Mouse (Mus musculus) left cerebral cortex, postnatal 25 days (tissue): ENCODE measurements around the gene Parvg. TPM values are rescaled to one million over a fixed set of nuclear protein-coding genes. Genes with fewer than 3 reads are reported as not detected.
"Not testable (repeated sequence)": the region's sequence is repeated elsewhere in the genome, so short reads cannot be mapped to it uniquely, and the experiment has no call there.

Source experiments
- DNase-seq, 2 experiments: peaks; one replicate each; pipeline ENCODE4 v3.0.0; 2022; ENCODE audit warnings: low spot score in 2 of 2, mixed read lengths in 1 of 2
- intact Hi-C: fragments of 180-260 bp; cut with DNase I; formaldehyde crosslinking; loops from one replicate; pipeline ENCODE4 v1.15.1; 2025
- total RNA-seq, 2 experiments: library from RNA; stranded (reverse); gene quantifications; 2 replicates each; pipeline ENCODE4 v1.2.3; 2021

Gene Parvg
- 1 to 10 TPM; 4.6 to 6.3 TPM for total RNA-seq

DNA sequence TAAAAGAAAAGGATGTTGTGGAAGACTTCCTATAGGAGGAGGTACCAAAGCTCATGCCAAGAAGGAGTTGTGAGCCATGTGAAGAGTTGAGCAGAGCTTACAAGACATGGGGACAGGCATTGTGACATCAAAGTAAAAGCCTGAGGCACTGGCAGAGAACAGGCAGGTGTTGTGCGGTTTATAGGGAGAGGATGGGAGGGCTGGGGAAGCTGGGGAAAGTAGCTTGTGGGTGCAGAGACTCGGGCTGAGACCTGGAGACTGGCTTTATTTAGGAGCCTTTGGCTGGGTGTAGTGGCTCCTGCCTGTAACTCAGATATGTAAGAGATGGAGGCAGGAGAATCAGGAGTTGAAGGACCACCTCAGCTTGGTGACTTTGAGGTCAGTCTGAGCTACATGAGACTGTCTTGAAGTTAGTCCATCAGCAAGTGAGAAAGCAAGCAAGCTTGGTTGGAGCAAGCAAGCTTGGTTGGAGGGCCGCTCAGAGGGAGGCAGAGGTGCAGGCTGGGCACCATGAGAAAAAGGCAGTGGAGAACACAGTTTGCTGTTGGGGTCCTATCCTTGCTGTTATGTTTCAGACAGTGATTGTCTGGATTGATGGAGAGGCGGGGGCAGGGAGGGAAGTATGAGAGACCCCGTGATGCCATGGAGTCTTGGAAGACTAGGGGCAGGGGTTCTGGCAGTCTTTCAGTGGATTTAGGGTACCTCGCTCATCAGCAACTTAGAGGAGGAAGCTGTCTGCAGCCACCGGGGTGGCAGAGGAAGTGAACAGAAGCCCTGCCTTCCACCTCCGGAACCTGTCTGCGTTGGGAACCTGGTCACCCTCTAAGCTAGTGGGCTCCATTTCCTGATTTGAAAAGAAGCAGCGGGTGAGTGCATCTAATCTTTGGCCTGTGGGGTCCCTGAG lies at the start of gene Parvg:
TSS of gene Parvg (plus strand) at position 61 of the 904 bp plus-strand sequence.
- intact Hi-C loops: no loop called here
- DNase-seq: no peak

DNA sequence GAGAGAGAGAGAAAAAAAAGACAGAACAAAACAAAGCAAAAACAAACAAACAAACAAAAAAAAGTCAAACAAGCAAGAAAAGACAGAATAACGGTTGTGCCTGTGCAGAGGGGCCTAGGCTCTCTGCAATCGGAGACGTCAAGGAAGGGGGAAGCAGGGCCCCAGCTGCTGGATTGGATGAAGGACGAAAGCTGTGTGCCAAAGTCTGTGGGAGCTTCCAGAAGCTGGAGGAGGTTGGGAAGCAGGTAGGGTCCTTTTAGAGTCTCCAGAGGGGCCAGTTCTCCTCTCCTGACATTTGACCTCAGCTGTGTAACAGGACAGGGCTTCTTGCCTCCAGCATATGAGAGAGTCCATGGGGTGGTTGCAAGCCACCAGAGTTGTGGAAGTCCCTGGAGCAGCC lies 47.8 kb upstream of the Parvg start:
- DNase-seq: no peak
- intact Hi-C loops: no loop called here

DNA sequence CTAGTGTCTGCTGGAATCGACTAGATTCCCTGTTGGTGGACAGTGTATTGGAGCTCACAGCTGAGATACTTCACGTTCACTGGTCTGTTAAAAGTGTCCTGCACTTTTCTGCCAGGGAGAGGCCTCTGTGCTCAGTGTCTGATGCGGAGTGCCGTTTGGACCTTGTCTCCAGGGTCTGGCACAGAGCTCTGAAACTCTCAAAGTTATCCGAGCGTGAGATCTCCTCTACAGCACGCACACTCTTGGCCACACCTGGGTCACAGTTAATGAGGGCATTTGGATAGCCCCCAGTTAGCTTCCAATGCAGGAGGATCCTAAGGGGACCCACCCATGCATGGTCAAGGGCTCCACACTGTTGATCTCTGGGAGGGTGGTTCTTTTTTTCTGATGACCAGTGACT lies 45.7 kb upstream of the Parvg start:
- no peak for DNase-seq
- intact Hi-C loops: no loop called here

DNA sequence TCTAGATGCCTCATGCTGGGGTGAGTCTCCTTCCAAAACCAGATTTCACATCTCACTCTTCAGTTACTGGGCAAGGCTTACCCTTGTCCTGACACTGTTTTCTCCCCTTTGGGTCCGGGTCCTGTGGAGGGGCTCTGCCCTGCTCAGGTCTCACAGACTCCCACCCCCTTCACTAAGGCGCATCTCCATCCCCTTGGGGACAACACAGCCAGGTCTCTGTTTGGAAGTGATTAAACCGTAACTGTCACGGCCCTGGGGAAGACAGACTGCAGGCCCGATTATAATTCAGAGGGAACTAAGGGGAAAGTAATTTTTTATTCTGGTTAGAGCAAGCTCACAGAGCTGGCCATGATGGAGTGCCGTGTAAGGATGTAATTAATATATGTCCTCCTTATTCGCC lies 45.2 kb upstream of the Parvg start:
- intact Hi-C loops: no loop called here
- no peak for DNase-seq

DNA sequence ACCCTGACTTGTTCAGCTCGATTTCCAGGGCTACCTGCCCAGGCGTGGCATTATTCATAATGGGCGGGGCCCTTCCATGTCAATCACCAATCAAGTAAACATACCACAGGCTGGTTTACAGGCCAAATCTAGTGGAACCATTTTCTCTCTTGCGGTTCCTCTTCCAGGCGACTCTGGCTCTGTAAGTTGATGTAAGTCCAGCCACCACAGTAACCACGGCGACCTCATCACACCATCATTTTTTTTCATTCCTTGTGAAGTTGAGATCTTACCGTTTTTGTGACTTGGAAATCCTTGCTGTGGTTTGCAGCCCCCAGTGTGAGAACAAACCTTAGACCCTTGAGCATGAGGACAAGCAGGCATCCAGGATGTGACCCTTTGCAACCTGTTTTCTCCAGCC lies 43.5 kb upstream of the Parvg start:
- intact Hi-C loops: no loop called here
- DNase-seq: no peak

DNA sequence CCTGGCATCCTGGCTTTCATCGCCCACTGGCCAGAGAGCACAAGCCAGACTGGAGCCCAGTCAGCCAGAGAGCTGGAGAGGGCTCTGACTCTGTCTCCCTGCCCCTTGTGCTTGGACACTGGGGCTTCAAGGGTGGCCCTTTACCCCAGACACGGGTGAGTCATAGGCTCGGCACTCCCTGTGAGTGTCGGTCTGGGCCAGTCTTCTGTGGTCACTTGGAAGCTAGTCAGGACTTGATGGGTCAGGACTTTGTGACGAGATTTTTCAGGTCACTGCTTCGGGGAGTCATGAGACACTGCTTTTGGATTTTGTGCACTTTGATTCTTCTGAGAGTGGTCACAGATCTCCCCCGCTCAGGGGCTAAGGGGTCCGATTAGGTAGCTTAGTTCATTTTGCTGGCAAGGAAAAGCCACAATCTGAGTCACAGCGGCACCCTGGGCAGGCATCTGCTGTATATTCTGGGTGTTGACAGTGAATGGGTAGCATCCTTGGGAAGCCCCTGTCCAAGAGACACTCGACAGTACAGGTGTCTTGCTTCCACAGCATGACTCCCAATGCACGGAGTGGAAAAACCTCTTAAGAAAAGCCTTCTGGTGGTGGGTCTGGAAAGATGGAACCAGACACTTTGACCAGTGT lies 43.0 kb upstream of the Parvg start:
- no peak for DNase-seq
- intact Hi-C loops: no loop called here

DNA sequence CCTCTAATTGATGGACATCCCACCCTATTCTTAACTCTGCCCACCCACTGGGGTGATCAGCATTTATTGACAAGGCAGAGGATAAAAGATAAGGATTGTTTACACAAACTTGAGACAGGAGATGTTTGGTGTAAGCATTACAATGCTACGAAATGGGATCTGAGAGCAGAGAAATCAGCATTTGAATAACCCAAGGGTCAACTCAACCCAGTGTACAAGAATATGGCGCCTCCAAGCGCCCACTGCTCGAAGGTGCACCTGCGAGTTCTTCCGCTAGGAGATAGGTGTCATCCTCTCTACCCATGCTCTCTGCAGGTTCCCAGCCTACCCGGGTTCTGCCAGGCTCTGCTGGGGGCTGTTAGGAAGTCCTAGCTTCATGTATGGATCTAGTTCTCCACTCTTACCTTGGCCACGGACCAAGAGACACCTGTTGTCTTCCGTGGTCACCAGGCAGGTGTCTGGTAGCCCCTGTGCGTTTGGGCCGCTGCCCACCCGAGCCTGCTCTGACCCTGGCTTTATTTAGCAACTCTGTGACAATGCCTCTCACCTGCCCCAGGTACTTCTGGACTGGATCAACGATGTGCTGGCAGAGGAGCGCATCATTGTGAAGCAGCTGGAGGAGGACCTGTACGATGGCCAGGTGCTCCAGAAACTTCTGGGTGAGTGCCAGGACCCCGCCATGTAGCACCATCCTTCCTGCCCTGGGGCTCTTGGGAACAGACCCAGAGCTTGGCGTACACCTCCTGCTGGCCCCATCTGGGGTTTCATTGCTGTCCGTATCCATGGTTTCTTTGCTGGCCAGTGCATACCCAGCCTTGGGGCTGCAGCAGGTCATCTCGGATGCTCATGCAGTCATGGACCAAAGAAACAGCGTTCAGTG lies 41.4 kb upstream of the Parvg start:
- intact Hi-C loops: no loop called here

DNA sequence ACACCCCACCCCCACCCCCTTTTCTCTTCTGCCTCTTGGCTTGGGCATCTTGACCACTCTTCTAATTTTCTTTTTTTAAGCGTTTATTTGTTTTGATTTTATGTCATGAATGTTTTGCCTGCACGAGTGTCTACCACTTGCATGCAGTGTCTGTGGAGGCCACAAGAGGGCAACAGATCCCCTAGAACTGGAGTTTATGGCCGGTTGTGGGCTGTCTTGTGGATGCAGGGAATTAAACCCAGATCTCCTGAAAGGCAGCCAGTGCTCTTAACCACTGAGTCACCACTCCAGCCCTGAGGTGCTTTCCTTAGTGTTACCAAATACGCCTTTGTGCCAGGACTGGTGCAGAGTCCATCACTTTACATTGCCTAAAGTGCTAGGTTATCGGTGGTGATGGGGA lies 39.8 kb upstream of the Parvg start:
- intact Hi-C loops: loop anchor here (1.0 kb wide), 1 partner anchor 330 kb away; no protein-coding TSS in a partner anchor

More for the DNA sequence above, 41.4 kb upstream of the Parvg start:
- DNase-seq: no peak

DNA sequence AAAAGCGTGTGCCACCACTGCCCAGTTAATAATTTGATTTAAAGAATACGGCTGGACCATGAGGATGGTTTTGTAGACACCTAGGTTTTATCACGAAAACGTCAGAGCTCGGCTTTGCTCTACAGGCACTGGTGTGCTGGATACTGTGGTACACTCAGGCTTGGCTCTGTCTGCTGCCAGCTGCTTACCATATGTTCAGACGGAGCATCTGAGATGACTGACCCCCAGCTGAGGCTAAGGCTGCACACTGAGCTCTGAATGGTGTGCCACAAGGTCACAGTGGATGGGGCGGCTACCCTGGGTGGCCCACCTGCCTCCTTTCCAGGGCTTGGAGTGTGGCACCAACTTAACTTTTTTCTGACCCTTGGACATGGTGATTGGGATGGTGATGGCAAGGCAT lies 38.4 kb upstream of the Parvg start:
- intact Hi-C loops: no loop called here
- no peak for DNase-seq

More for the DNA sequence above, 39.8 kb upstream of the Parvg start:
- no peak for DNase-seq

DNA sequence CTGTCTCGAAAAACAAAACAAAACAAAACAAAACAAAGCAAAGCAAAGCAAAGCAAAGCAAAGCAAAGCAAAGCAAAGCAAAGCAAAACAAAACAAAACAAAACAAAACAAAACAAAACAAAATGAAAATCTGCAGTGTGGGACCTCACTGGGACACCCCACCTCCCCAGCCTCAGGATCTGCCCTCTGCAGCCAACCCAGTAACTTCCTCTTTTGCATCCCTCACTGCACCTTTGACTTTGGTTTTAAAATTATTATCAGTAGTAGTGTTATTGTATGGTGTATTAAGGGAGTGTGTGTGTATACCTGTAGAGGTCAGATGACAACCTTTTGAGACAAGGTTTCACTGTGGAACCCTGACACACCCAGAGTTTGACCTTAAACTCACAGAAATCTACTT lies 34.9 kb upstream of the Parvg start:
- DNase-seq: not testable (repeated sequence)

DNA sequence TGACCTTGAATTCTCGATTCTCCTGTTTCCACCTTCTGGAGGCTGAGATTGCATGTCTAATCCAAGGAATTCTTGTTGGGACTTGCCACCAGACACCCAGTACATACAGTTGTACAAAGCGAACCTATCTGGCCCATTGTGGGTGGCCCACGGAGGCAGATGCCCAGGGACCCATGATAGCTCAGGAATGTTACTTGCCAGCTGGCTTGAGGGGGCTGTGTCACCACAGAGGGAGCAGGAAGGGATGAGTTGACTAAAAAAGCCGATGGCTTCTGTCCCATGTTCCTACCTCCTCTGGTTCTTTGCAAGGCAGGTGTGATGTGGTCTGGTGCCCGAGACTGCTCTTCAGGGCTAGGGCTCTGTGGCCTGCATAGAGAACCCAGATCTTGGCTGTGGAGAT lies 32.7 kb upstream of the Parvg start:
- DNase-seq: no peak
- intact Hi-C loops: no loop called here

More for the DNA sequence above, 34.9 kb upstream of the Parvg start:
- intact Hi-C loops: not testable (repeated sequence)

DNA sequence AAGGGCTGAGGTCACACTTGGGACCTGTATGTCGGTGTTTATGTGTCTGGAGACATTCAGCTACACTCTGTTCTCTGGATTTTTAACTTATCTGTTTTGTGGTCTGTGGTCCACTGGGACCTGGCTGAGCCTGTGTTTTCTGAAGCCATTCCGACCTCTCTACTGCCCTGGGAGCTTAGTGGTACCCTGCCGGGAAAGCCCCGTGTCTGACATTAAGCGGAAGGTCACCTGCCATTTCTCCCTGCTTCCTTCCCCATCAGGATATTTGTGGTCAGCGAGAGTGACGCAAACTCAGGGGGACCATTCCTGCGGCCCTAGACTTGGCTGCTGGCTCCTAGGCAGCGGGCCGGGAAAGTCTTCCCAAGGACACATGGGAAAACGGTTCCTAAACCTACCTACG lies 30.2 kb upstream of the Parvg start:
- intact Hi-C loops: no loop called here
- no peak for DNase-seq

DNA sequence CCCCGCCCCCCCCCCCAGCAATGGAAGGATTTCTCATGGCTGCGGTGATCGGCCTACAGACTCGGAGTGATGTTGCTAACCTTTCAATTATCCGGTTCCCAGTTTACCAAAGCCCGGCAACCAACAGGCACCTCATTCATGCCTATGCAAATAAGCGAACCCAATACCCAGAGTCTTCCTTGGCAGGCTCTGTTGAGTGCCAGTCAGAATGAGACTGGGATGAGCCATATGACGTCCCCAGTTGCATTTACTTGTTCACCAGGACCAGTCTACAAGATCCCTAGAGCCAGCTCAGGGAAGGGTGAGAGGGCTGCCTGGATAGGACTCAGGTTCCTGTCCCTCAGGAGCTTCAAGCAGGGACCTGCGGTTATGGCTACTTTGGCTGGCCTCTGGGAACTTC lies 29.4 kb upstream of the Parvg start:
- intact Hi-C loops: no loop called here
- DNase-seq: no peak

DNA sequence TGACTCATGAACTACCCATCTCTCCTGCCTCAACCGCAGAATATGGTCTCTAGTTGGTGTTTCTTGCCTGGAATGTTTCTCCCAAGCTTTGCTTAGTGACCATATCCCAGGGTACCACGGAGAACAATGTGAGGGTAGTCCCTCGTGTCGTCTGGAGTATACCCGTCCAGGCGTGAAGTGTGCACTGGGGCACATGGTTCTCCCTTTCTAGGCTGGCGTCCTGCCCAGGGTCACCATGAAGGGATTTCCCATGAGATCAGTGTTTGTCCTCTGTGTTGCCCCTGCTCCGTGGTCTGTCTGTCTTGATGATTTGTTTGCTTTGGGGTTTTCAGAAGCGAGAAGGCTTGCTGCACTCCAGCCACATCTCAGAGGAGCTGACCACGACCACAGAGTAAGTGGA lies 28.6 kb upstream of the Parvg start:
- DNase-seq: no peak
- intact Hi-C loops: no loop called here

DNA sequence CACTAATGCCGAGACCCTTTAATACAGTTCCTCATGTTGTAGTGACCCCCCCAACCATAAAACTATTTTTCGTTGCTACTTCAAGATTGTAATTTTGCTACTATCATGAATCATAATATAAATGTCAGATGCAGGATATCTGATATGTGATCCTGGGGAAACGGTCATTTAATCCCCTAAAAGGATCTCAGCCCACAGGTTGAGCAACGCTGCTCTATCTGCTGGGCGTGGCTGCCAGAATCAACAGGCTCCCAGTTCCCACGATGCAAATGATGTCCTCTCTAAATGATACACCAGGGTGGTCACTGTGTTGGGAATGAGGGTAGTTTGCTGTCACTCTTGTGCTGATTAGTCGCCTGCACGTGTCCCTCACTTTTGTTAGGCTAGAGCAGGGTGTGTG lies 26.4 kb upstream of the Parvg start:
- intact Hi-C loops: no loop called here
- no peak for DNase-seq

DNA sequence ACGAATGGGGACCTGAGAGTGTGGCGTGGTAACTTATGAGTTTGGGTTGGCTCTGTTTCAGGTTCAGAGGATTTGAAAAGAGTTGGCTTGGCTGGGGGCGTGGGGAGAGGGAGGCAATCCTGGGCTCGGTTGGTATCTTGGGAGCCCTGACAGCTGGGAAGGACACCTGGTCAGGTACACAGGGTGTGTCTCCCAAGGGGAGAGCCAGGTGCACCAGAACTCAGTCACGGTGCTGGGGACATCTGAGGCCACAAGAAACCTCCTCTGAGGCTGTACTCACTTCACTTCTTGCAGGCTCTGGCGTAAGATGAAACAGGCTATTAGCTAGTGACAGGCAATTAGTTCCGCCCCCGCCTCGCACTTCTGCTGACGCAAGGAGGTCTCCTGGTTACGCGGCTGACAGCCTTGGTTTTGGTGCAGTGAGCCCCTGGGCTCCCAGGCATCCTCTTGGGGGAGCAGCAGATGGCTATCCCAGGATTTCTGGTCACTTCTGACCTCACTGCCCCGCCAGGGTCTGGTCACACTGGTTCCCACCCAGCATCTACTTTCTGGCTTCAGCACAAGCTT lies 24.9 kb upstream of the Parvg start:
- peak; percentile 37 to 53 for DNase-seq

DNA sequence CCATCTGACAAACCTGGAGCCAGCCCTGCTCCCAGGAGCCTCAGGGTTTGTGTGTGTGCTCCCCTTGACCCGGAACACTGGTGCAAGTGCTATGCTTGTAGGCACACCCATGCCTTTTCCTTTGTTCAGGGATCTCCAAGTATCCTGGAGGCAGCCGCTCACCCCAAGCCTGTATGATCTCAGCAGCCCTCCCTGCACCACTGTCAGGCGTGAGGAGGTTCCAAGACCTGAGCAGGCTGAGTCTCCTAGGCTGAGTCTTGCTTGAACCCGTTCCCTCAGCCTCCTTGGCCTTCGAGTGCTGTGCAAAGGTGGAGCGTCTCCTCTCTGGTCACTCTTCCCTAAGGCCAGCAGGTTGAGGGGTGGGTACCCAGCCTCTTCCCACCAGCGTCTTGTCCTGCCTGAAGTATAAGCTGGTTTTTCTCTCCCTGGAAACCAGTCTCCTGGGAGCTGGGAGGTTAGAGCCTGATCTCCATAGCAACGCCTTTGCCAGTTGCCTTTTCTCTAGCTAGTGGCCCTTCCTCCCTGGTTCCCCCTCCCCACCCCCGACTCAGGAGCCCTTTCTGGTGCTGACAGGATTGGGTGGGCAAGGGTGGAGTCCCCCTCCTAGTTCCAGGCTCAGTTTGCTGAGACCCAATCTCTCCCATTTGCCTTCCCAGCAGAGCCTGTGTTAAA lies 24.0 kb upstream of the Parvg start:
- DNase-seq: no peak
- intact Hi-C loops: no loop called here

More for the DNA sequence above, 24.9 kb upstream of the Parvg start:
- intact Hi-C loops: no loop called here

DNA sequence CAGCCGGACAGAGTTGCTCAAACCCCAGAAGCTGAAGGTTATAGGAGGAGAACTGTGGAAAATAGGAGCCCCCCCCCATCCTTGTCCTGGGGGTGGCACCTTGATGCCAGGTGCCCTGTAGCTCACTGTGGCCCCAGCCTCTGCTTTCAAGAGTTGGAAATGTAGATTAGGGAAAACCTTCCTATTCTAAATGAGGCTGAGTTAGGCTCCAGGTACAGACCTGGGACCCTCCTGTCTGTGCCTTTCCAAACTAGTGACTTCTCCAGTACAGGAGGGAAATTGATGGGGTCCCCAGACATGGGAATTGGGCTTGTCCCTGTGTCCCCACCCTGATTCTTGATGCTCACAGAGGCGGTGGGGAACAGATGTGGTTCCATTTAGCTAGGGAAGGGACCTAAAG lies 23.2 kb upstream of the Parvg start:
- intact Hi-C loops: no loop called here

DNA sequence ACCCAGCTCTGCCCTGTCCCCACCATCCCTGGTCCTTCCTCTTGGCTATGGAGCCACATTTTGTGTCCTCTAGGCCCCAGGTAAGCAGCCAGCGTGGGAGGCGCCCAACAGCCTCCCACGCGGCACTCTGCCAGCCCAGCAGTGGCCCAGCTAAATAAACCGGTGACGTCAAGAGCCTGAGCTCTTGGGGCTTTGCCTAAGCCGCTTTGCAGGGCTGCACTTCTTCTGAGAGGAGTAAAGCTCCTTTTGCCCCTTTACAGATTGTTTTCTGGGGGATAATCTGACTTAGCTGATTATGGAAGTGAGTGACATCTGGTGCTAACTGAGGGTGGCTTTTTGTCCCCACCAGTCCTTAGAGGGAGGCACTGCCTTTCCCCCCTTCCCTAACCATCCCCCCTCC lies 22.8 kb upstream of the Parvg start:
- intact Hi-C loops: no loop called here
- peak in 1 of 2 experiments; percentile 54 for DNase-seq

More for the DNA sequence above, 23.2 kb upstream of the Parvg start:
- DNase-seq: no peak
